Mouse (Mus musculus): ENCODE measurements around the gene Olfr1396. TPM values are rescaled to one million over a fixed set of nuclear protein-coding genes. Genes with fewer than 3 reads are reported as not detected.
A peak's percentile ranks its signal among the peaks of the same experiment; 100 is the strongest.

Gene Olfr1396
- polyA plus RNA-seq, 1 experiment from 2014 or later: not detected

GRCm38 (mm10) chr11:49105752-49106151 is 8.9 kb downstream of the Olfr1396 start:
- H3K27me3 ChIP-seq: no peaks in the 10 kb centered on the region
- no peak for ATAC-seq (ENCODE audit: low FRiP score, low read depth)
- no peak overlapping the region for H3K9ac ChIP-seq (replicated peaks)
- no peaks in the 10 kb centered on the region for H3K9me3 ChIP-seq
- WGBS: 63% methylated on average over 1 of the region's 1 CpGs
- H3K4me2 ChIP-seq (replicated peaks): no peak overlapping the region
- H3K4me1 ChIP-seq: 0 out of 2 replicates have a peak, but pooled peaks cover 2% of the 10 kb centered on the region
- H3K27ac ChIP-seq (replicated peaks): no peak overlapping the region
- H3K36me3 ChIP-seq: no peaks in the 10 kb centered on the region
- H3K4me3 ChIP-seq: no peak overlapping the region

GRCm38 (mm10) chr11:49103047-49103693 is 11.5 kb downstream of the Olfr1396 start:
- H3K36me3 ChIP-seq: no peaks in the 10 kb centered on the region
- H3K4me3 ChIP-seq: no peak overlapping the region
- no peaks in the 10 kb centered on the region for H3K9me3 ChIP-seq
- no peak overlapping the region for H3K9ac ChIP-seq (replicated peaks)
- WGBS: 16% methylated on average over 8 of the region's 8 CpGs
- H3K4me2 ChIP-seq (replicated peaks): no peak overlapping the region
- H3K27ac ChIP-seq (replicated peaks): no peak overlapping the region
- H3K4me1 ChIP-seq: 0 out of 2 replicates have a peak, but pooled peaks cover 2% of the 10 kb centered on the region
- ATAC-seq (ENCODE audit: low FRiP score, low read depth): peak; percentile 75
- H3K27me3 ChIP-seq: no peaks in the 10 kb centered on the region

GRCm38 (mm10) chr11:49101500-49101899 is 13.2 kb downstream of the Olfr1396 start:
- 55% methylated on average over 5 of the region's 5 CpGs for WGBS
- Histone ChIP-seq H3K4me3 (no peak overlapping the region), H3K27me3 (no peaks in the 10 kb centered on the region), H3K4me2 (replicated peaks) (no peak overlapping the region), H3K27ac (replicated peaks) (no peak overlapping the region), H3K4me1 (0 out of 2 replicates have a peak, but pooled peaks cover 2% of the 10 kb centered on the region), H3K36me3 (no peaks in the 10 kb centered on the region), H3K9me3 (no peaks in the 10 kb centered on the region), H3K9ac (replicated peaks) (no peak overlapping the region)
- ATAC-seq (ENCODE audit: low FRiP score, low read depth): no peak

GRCm38 (mm10) chr11:49100409-49100808 is 14.3 kb downstream of the Olfr1396 start:
- ATAC-seq (ENCODE audit: low FRiP score, low read depth): no peak
- H3K4me1 ChIP-seq: peaks cover 2% of the 10 kb centered on the region; the same call in 1 of the 2 replicates
- 85% methylated on average over 3 of the region's 3 CpGs for WGBS
- H3K4me2 ChIP-seq (replicated peaks): no peak overlapping the region
- H3K27me3 ChIP-seq: no peaks in the 10 kb centered on the region
- no peaks in the 10 kb centered on the region for H3K9me3 ChIP-seq
- H3K4me3 ChIP-seq: no peak overlapping the region
- no peak overlapping the region for H3K9ac ChIP-seq (replicated peaks)
- H3K27ac ChIP-seq (replicated peaks): no peak overlapping the region
- no peaks in the 10 kb centered on the region for H3K36me3 ChIP-seq

GRCm38 (mm10) chr11:49095367-49095766 is 19.3 kb downstream of the Olfr1396 start:
- no peak for ATAC-seq (ENCODE audit: low FRiP score, low read depth)
- 90% methylated on average over 4 of the region's 4 CpGs for WGBS
- Histone ChIP-seq H3K4me3 (no peak overlapping the region), H3K4me1 (no peaks in the 10 kb centered on the region; the same call in 1 of the 2 replicates), H3K9me3 (no peaks in the 10 kb centered on the region), H3K9ac (replicated peaks) (no peak overlapping the region), H3K27ac (replicated peaks) (no peak overlapping the region), H3K27me3 (no peaks in the 10 kb centered on the region), H3K4me2 (replicated peaks) (no peak overlapping the region), H3K36me3 (no peaks in the 10 kb centered on the region)

GRCm38 (mm10) chr11:49093861-49094660 is 20.6 kb downstream of the Olfr1396 start:
- no peaks in the 10 kb centered on the region for H3K9me3 ChIP-seq
- no peak overlapping the region for H3K4me2 ChIP-seq (replicated peaks)
- no peaks in the 10 kb centered on the region for H3K36me3 ChIP-seq
- WGBS: 95% methylated on average over 6 of the region's 6 CpGs
- H3K4me1 ChIP-seq: no peaks in the 10 kb centered on the region; the same call in 1 of the 2 replicates
- no peak for ATAC-seq (ENCODE audit: low FRiP score, low read depth)
- no peak overlapping the region for H3K27ac ChIP-seq (replicated peaks)
- H3K9ac ChIP-seq (replicated peaks): no peak overlapping the region
- H3K4me3 ChIP-seq: no peak overlapping the region
- no peaks in the 10 kb centered on the region for H3K27me3 ChIP-seq

GRCm38 (mm10) chr11:49092786-49093185 is 21.9 kb downstream of the Olfr1396 start:
- WGBS: 93% methylated on average over 2 of the region's 2 CpGs
- Histone ChIP-seq H3K36me3 (no peaks in the 10 kb centered on the region), H3K4me3 (no peak overlapping the region)

GRCm38 (mm10) chr11:49092053-49092586 is 22.6 kb downstream of the Olfr1396 start:
- ATAC-seq (ENCODE audit: low FRiP score, low read depth): no peak
- Histone ChIP-seq H3K27ac (replicated peaks) (no peak overlapping the region), H3K9me3 (no peaks in the 10 kb centered on the region), H3K4me2 (replicated peaks) (no peak overlapping the region), H3K4me1 (peaks cover 4% of the 10 kb centered on the region; the same call in 1 of the 2 replicates), H3K4me3 (no peak overlapping the region), H3K36me3 (no peaks in the 10 kb centered on the region), H3K27me3 (no peaks in the 10 kb centered on the region), H3K9ac (replicated peaks) (no peak overlapping the region)
- 94% methylated on average over 1 of the region's 1 CpGs for WGBS

More at GRCm38 (mm10) chr11:49092786-49093185, 21.9 kb downstream of the Olfr1396 start:
- Histone ChIP-seq H3K4me2 (replicated peaks) (no peak overlapping the region), H3K9me3 (no peaks in the 10 kb centered on the region), H3K27me3 (no peaks in the 10 kb centered on the region), H3K9ac (replicated peaks) (no peak overlapping the region), H3K27ac (replicated peaks) (no peak overlapping the region), H3K4me1 (peaks cover 4% of the 10 kb centered on the region; the same call in 1 of the 2 replicates)
- ATAC-seq (ENCODE audit: low FRiP score, low read depth): no peak

GRCm38 (mm10) chr11:49091171-49091570 is 23.5 kb downstream of the Olfr1396 start:
- Histone ChIP-seq H3K4me3 (no peak overlapping the region), H3K4me2 (replicated peaks) (no peak overlapping the region), H3K9me3 (no peaks in the 10 kb centered on the region), H3K27me3 (no peaks in the 10 kb centered on the region), H3K27ac (replicated peaks) (no peak overlapping the region), H3K4me1 (peaks cover 4% of the 10 kb centered on the region; the same call in 1 of the 2 replicates), H3K36me3 (no peaks in the 10 kb centered on the region), H3K9ac (replicated peaks) (no peak overlapping the region)
- ATAC-seq (ENCODE audit: low FRiP score, low read depth): no peak
- WGBS: 89% methylated on average over 4 of the region's 4 CpGs

- Histone ChIP-seq H3K27me3 (no peaks in the 10 kb centered on the region), H3K4me3 (no peak overlapping the region), H3K27ac (replicated peaks) (no peak overlapping the region), H3K36me3 (no peaks in the 10 kb centered on the region), H3K4me2 (replicated peaks) (no peak overlapping the region), H3K4me1 (peaks cover 4% of the 10 kb centered on the region; the same call in 1 of the 2 replicates), H3K9ac (replicated peaks) (no peak overlapping the region), H3K9me3 (no peaks in the 10 kb centered on the region)
- ATAC-seq (ENCODE audit: low FRiP score, low read depth): no peak
- WGBS: 91% methylated on average over 5 of the region's 5 CpGs
Measured at GRCm38 (mm10) chr11:49090551-49090950, 24.1 kb downstream of the Olfr1396 start.

GRCm38 (mm10) chr11:49089735-49090507 is 24.8 kb downstream of the Olfr1396 start:
- WGBS: 86% methylated on average over 3 of the region's 3 CpGs
- Histone ChIP-seq H3K27ac (replicated peaks) (no peak overlapping the region), H3K36me3 (no peaks in the 10 kb centered on the region), H3K27me3 (no peaks in the 10 kb centered on the region), H3K9me3 (no peaks in the 10 kb centered on the region), H3K4me3 (no peak overlapping the region), H3K9ac (replicated peaks) (no peak overlapping the region), H3K4me1 (peaks cover 4% of the 10 kb centered on the region; the same call in 1 of the 2 replicates), H3K4me2 (replicated peaks) (no peak overlapping the region)
- ATAC-seq (ENCODE audit: low FRiP score, low read depth): no peak

Data from midbrain, embryonic 12.5 days (tissue).